Mouse (Mus musculus) cortical plate, adult 2 months (tissue): ENCODE measurements around the gene Gpm6b.

Experiments
- CTCF ChIP-seq: fragments of 200-500 bp; IDR thresholded peaks from 2 replicates; pipeline ENCODE4 v1.5.1; 2011; ENCODE audit warnings: mild to moderate bottlenecking, control low read depth, low read length; ENCODE audit not compliant: insufficient read depth; ENCODE audit errors: extremely low read depth
- POLR2A ChIP-seq: fragments of 200-500 bp; IDR thresholded peaks from 2 replicates; pipeline ENCODE4 v1.6.1; 2011; ENCODE audit warnings: mild to moderate bottlenecking, low read length, control low read depth; ENCODE audit not compliant: insufficient read depth; ENCODE audit errors: extremely low read depth

GRCm38 (mm10) chrX:166302791-166303190, 64.1 kb downstream of the Gpm6b start:
- no peak for TF ChIP-seq CTCF
- TF ChIP-seq POLR2A = no peak
